Mouse (Mus musculus) liver, adult 2 months (tissue): ENCODE measurements around the gene Map3k13. TPM values are rescaled to one million over a fixed set of nuclear protein-coding genes. Genes with fewer than 3 reads are reported as not detected.

Experiments
- DNase-seq: peaks from one replicate; pipeline ENCODE4 v3.0.0-alpha.2; 2011; ENCODE audit warnings: low read depth, low spot score; ENCODE audit errors: extremely low read depth
- H3K27ac ChIP-seq: fragments of 200-500 bp; replicated peaks from 2 replicates; pipeline ENCODE4 v1.5.1; 2012; ENCODE audit warnings: low read depth, mild to moderate bottlenecking, control low read depth, inconsistent platforms, low read length; ENCODE audit not compliant: insufficient read depth
- H3K27me3 ChIP-seq: fragments of 200-500 bp; 2 replicates; pipeline ENCODE4 v1.6.1; 2012; ENCODE audit warnings: mild to moderate bottlenecking, moderate library complexity, low read length, inconsistent platforms; ENCODE audit not compliant: control insufficient read depth, insufficient read depth
- H3K36me3 ChIP-seq: fragments of 200-500 bp; 2 replicates; pipeline ENCODE4 v1.6.1; 2012; ENCODE audit warnings: low read length, inconsistent platforms; ENCODE audit not compliant: control insufficient read depth, insufficient read depth
- H3K4me1 ChIP-seq: fragments of 200-500 bp; 2 replicates; pipeline ENCODE4 v1.6.1; 2011; ENCODE audit warnings: low read length; ENCODE audit not compliant: control insufficient read depth, insufficient read depth
- H3K4me3 ChIP-seq: fragments of 200-500 bp; 2 replicates; pipeline ENCODE4 v1.5.1; 2011; ENCODE audit warnings: low read depth, mild to moderate bottlenecking, control low read depth, low read length, moderate library complexity; ENCODE audit not compliant: insufficient read depth
- H3K79me2 ChIP-seq: fragments of 200-500 bp; 2 replicates; pipeline ENCODE4 v1.6.1; 2012; ENCODE audit warnings: inconsistent platforms, mild to moderate bottlenecking, low read length, moderate library complexity; ENCODE audit not compliant: control insufficient read depth, insufficient read depth
- H3K9ac ChIP-seq: fragments of 200-500 bp; 2 replicates; pipeline ENCODE4 v1.6.1; 2012; ENCODE audit warnings: low read depth, mild to moderate bottlenecking, control low read depth, inconsistent platforms, low read length
- CTCF ChIP-seq: fragments of 200-500 bp; IDR thresholded peaks from 2 replicates; pipeline ENCODE4 v1.5.1; 2011; ENCODE audit warnings: low read depth, low read length, control low read depth
- POLR2A ChIP-seq: fragments of 200-500 bp; IDR thresholded peaks from 2 replicates; pipeline ENCODE4 v1.6.1; 2011; ENCODE audit warnings: low read length, control low read depth; ENCODE audit not compliant: insufficient read depth; ENCODE audit errors: extremely low read depth
- WGBS: fragments of 180-500 bp; shearing (Covaris S2); methylation state at CpG from one replicate; pipeline ENCODE4 v1.1.7; 2018; 5-methylcytosine and 5-hydroxymethylcytosine counted together
- polyA plus RNA-seq: library from polyadenylated mRNA; depleted of rRNA; stranded (reverse); fragments of >200 nt; gene quantifications from 2 replicates; pipeline ENCODE4 v1.2.3, GENCODE M21; 2012
- total RNA-seq: library from RNA; depleted of rRNA; stranded (reverse); fragments of >200 nt; gene quantifications from 2 replicates; pipeline ENCODE4 v1.2.3, GENCODE M21; 2014

Gene Map3k13
- total and polyA plus RNA-seq, 2 experiments: 3.8 to 7.0 TPM

GRCm38 (mm10) chr16:21854589-21855284 lies 60.6 kb downstream of the Map3k13 start:
- Histone ChIP-seq H3K4me1 (peaks cover 10% of the 10 kb centered on the region), H3K4me3 (no peak overlapping the region), H3K36me3 (no peaks in the 10 kb centered on the region), H3K9ac (no peak overlapping the region), H3K27ac (no peak overlapping the region), H3K79me2 (peaks cover 40% of the 10 kb centered on the region), H3K27me3 (no peaks in the 10 kb centered on the region)
- WGBS: 68% methylated on average over 5 of the region's 5 CpGs
- no peak for TF ChIP-seq CTCF
- no peak for TF ChIP-seq POLR2A
- DNase-seq: no peak

DNA sequence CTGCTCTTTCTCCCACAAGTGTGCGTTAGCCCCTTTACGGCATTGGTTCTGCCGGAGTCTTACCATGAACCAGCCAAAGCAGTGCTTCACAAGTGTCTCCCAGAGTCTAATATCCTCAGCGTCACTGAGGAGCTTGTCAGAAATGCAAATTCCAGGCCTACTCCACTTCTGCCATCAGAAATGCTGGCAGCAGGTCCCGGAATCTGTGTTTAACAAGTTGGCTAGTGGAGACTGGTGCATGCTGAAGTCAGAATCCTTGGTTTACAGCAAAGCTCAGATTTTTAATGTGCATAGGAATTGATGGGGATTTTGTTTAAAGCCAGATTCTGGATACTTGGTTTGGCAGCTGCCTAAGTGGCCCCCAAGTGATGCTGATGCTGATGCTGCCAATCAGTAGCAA lies 62.0 kb downstream of the Map3k13 start:
- no peaks in the 10 kb centered on the region for H3K27me3 ChIP-seq
- TF ChIP-seq POLR2A (no peak), CTCF (no peak)
- WGBS: 87% methylated on average over 5 of the region's 5 CpGs
- H3K4me3 ChIP-seq: no peak overlapping the region
- no peak overlapping the region for H3K27ac ChIP-seq
- H3K9ac ChIP-seq: no peak overlapping the region
- peaks cover 10% of the 10 kb centered on the region for H3K4me1 ChIP-seq
- H3K79me2 ChIP-seq: peaks cover 34% of the 10 kb centered on the region
- H3K36me3 ChIP-seq: no peaks in the 10 kb centered on the region
- no peak for DNase-seq

DNA sequence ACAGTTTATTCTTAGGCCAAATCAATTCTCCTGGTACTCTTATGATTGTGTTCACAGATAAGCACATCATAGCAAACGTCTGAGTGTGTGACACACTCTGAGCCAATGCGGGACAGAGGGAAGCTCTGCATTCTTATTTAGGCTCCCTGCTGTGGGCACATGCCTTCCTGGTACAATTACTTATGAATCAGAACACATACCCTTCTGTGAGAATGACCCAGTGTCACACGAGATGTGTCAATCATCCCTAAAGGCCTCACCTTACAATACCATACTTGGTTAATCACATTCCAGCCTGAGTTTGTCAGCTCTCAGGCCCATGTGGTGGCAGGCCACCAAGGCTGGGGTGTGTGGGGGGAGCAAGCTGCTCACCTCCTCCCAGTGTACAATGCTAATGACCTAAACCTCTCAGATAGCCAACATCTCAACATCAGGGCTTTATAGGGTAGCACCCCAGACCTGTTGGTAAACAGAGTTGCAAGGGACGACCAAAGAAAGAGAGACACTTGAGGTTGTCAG lies 63.0 kb downstream of the Map3k13 start:
- Histone ChIP-seq H3K4me3 (no peak overlapping the region), H3K27ac (0 out of 2 replicates have a peak overlapping the region, but pooled peaks have one; percentile 23), H3K4me1 (peaks cover 10% of the 10 kb centered on the region), H3K9ac (no peak overlapping the region), H3K27me3 (no peaks in the 10 kb centered on the region), H3K36me3 (no peaks in the 10 kb centered on the region), H3K79me2 (peaks cover 31% of the 10 kb centered on the region)
- 32% methylated on average over 4 of the region's 4 CpGs for WGBS
- TF ChIP-seq POLR2A: no peak
- TF ChIP-seq CTCF: no peak
- peak; percentile 59 for DNase-seq

DNA sequence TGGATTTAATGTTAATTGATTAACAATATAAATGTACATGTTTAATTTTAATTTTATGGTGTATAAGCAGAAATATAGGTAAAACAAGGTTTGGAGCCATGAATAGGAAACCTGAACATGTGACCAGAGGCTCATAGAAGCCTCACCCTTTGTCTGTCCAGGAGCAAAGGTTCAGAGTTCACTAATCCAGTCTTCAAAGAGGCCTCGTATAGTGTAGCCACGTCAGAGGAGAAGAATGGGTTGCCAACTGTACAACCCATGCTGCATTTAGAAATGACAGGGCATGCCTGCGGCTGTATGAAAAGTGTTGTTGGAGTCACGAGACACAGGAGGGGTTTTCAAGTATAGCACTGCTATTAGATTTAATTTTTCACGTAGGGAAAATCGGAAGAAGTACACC lies 64.0 kb downstream of the Map3k13 start:
- H3K27me3 ChIP-seq: no peaks in the 10 kb centered on the region
- no peak for TF ChIP-seq CTCF
- TF ChIP-seq POLR2A: no peak
- no peak overlapping the region for H3K27ac ChIP-seq
- H3K79me2 ChIP-seq: peaks cover 24% of the 10 kb centered on the region
- no peak overlapping the region for H3K9ac ChIP-seq
- no peak overlapping the region for H3K4me3 ChIP-seq
- 63% methylated on average over 6 of the region's 6 CpGs for WGBS
- peaks cover 10% of the 10 kb centered on the region for H3K4me1 ChIP-seq
- no peaks in the 10 kb centered on the region for H3K36me3 ChIP-seq
- peak; percentile 44 for DNase-seq

DNA sequence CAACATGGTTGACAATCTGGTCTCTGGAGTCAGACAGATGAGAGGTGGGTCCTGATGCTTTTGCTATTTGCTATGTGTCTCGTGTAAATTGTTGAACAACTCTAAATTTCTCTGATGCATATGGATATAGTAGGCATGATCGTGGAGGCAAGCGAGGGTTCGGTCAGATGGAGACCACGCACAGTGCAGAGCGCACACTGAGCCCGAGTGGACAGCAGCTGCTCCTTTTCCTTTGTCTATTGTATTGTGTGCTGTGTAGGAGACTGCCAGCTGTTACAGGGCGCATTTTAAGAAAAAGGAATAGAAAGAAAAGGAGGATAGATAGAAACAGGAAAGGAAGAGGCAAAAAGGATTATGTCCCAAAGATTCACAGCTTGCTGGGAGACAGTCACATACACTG lies 64.7 kb downstream of the Map3k13 start:
- no peak for DNase-seq

GRCm38 (mm10) chr16:21862448-21862847 lies 68.3 kb downstream of the Map3k13 start:
- no peak for TF ChIP-seq CTCF
- peaks cover 9% of the 10 kb centered on the region; the same call in 1 of the 2 replicates for H3K79me2 ChIP-seq
- no peak overlapping the region for H3K27ac ChIP-seq

More for the DNA sequence above, 64.7 kb downstream of the Map3k13 start:
- peaks cover 20% of the 10 kb centered on the region for H3K79me2 ChIP-seq
- no peak overlapping the region for H3K4me3 ChIP-seq
- H3K4me1 ChIP-seq: peaks cover 9% of the 10 kb centered on the region
- no peaks in the 10 kb centered on the region for H3K27me3 ChIP-seq
- no peaks in the 10 kb centered on the region for H3K36me3 ChIP-seq
- 91% methylated on average over 8 of the region's 8 CpGs for WGBS
- TF ChIP-seq POLR2A (no peak), CTCF (no peak)
- H3K9ac ChIP-seq: no peak overlapping the region
- H3K27ac ChIP-seq: no peak overlapping the region

More at GRCm38 (mm10) chr16:21862448-21862847, 68.3 kb downstream of the Map3k13 start:
- no peak for DNase-seq
- H3K36me3 ChIP-seq: 0 out of 2 replicates have a peak, but pooled peaks cover 1% of the 10 kb centered on the region
- no peaks in the 10 kb centered on the region for H3K27me3 ChIP-seq
- H3K9ac ChIP-seq: no peak overlapping the region
- H3K4me3 ChIP-seq: no peak overlapping the region
- 86% methylated on average over 3 of the region's 3 CpGs for WGBS
- H3K4me1 ChIP-seq: peaks cover 24% of the 10 kb centered on the region
